Mouse (Mus musculus): Measurements from ENCODE around the gene Pafah1b1. TPM values are rescaled to one million over a fixed set of nuclear protein-coding genes. Genes with fewer than 3 reads are reported as not detected.

The Pafah1b1 gene
- 648 TPM for polyA plus RNA-seq (2014; fragmentation: Illumina TruSeq; extraction: RNeasy Lipid Tissue Mini Kit (QIAGEN cat#74804); ENCODE audit: low read depth, low replicate concordance)

GRCm38 (mm10) chr11:74724235-74724791 is at the start of gene Pafah1b1:
Pafah1b1 (minus strand) TSS chr11:74724670.

DNA sequence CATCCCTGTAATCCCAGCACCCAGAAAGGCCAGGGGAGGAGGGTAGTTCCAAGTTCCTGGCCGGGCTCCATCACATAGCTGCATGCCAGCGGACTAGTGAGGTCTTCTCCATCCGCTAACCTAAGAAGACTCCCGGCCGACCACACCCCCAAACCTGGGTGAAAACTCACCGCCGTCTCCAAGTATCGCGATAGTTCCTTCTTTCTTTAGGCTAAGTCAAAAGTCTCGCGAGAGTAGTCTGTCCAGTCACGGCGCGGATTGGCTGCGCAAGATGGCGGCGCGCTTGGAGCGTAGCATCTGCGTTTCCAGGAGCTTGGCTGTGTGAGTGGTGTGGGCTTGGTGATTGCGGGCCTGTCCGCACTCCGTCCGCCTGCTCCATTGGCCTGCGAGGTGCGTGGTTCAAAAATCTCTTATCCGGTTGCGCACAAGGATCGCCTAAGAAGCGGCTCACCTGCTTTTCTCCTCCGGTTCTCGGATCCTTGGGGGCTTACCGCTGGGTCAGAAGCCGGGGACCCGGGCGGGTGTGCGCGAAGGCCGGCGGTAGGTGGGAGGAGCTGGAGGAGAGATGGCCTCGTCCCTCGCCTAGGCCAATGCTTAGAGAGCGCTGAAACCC is 46.2 kb upstream of the Pafah1b1 start, which contains the start of gene Mettl16:
Gene Mettl16 (plus strand): TSS at position 236 of the 613 bp plus-strand sequence.

GRCm38 (mm10) chr11:74649095-74649646 is 75.3 kb downstream of the Pafah1b1 start, which contains the start of gene Cluh:
Cluh (plus strand) TSS chr11:74649495.

Other genes with a start within 250 kb of the Pafah1b1 start
- gene Rap1gap2, start 113.8 kb downstream of the Pafah1b1 start, polyA plus RNA-seq (2014; fragmentation: Illumina TruSeq; extraction: RNeasy Lipid Tissue Mini Kit (QIAGEN cat#74804); ENCODE audit: low read depth, low replicate concordance), result 19.1 TPM
- 0.16 TPM for gene Ccdc92b, start 105.1 kb downstream of the Pafah1b1 start, polyA plus RNA-seq (2014; fragmentation: Illumina TruSeq; extraction: RNeasy Lipid Tissue Mini Kit (QIAGEN cat#74804); ENCODE audit: low read depth, low replicate concordance)
- gene Cluh, start 75.2 kb downstream of the Pafah1b1 start, polyA plus RNA-seq (2014; fragmentation: Illumina TruSeq; extraction: RNeasy Lipid Tissue Mini Kit (QIAGEN cat#74804); ENCODE audit: low read depth, low replicate concordance), result 5.6 TPM
- 19.0 TPM for gene Mettl16, start 46.2 kb upstream of the Pafah1b1 start, polyA plus RNA-seq (2014; fragmentation: Illumina TruSeq; extraction: RNeasy Lipid Tissue Mini Kit (QIAGEN cat#74804); ENCODE audit: low read depth, low replicate concordance)
- gene Mnt, start 106.2 kb upstream of the Pafah1b1 start, polyA plus RNA-seq (2014; fragmentation: Illumina TruSeq; extraction: RNeasy Lipid Tissue Mini Kit (QIAGEN cat#74804); ENCODE audit: low read depth, low replicate concordance), result 2.7 TPM
- 3.4 TPM for gene Sgsm2, start 172.4 kb upstream of the Pafah1b1 start, polyA plus RNA-seq (2014; fragmentation: Illumina TruSeq; extraction: RNeasy Lipid Tissue Mini Kit (QIAGEN cat#74804); ENCODE audit: low read depth, low replicate concordance)
- gene Tsr1, start 173.4 kb upstream of the Pafah1b1 start, polyA plus RNA-seq (2014; fragmentation: Illumina TruSeq; extraction: RNeasy Lipid Tissue Mini Kit (QIAGEN cat#74804); ENCODE audit: low read depth, low replicate concordance), result 107 TPM
- 16.3 TPM for gene Smg6, start 201.2 kb upstream of the Pafah1b1 start, polyA plus RNA-seq (2014; fragmentation: Illumina TruSeq; extraction: RNeasy Lipid Tissue Mini Kit (QIAGEN cat#74804); ENCODE audit: low read depth, low replicate concordance)
- 50.2 TPM for gene Srr, start 201.3 kb upstream of the Pafah1b1 start, polyA plus RNA-seq (2014; fragmentation: Illumina TruSeq; extraction: RNeasy Lipid Tissue Mini Kit (QIAGEN cat#74804); ENCODE audit: low read depth, low replicate concordance)

Measured in sigmoid colon, adult 10 weeks (tissue).